In genomic region chr15:6302219-6302618, GRCm38 (mm10) we compare ENCODE assay signal across 29 mouse cellular contexts. TPM values are rescaled to one million over a fixed set of nuclear protein-coding genes. Genes with fewer than 3 reads are reported as not detected.
DNase-seq lines count a peak whose midpoint lies in the region; ATAC-seq and TF ChIP-seq lines count a peak whose summit lies in the region.
"Had no signal": no experiment of that assay in that cellular context is flagged by ENCODE, and none has a peak within 500 bp of the region (broad histone marks: within the 10 kb centered on the region; RNA-seq: fewer than 3 reads in every experiment).

No protein-coding gene starts in this region.

- ATAC-seq in forebrain, embryonic 15.5 days (replicated peaks): peak; percentile 19; the same call in 1 of the 2 replicates
- ATAC-seq in liver, postnatal 0 days: no peak
- ATAC-seq: hindbrain, postnatal 0 days; inflammation-experienced regulatory T-cells, adult 6 months; intestine, embryonic 16.5 days had no signal

- DNase-seq in forebrain, embryonic 10.5 days (ENCODE audit: extremely low spot score, low spot score): no peak
- peak; percentile 86 for DNase-seq in kidney, adult 2 months
- no peak for DNase-seq in kidney, postnatal 25 days
- DNase-seq in liver, adult 2 months (ENCODE audit: extremely low read depth, low read depth, low spot score): peak; percentile 71
- DNase-seq in liver, postnatal 0 days: no peak
- no peak for DNase-seq in Muller cell, postnatal 12 days (ENCODE audit: inconsistent ontology term)
- DNase-seq: adrenal gland, adult 8-10 months; adrenal gland, postnatal 25 days; B cell, adult 2 months; cerebellum, adult 11 months; cerebellum, adult 2 months; cerebellum, adult 9-11 months; cerebellum, postnatal 25 days; gastrocnemius, postnatal 10 days; gastrocnemius, postnatal 36 days; heart, adult 2 months; heart, postnatal 14 days; heart, postnatal 4 days had no signal

- 62% methylated on average over 4 of the region's 4 CpGs for WGBS in forebrain, embryonic 15.5 days
- WGBS in forebrain, embryonic 10.5 days: 90% methylated on average over 4 of the region's 4 CpGs
- 52% methylated on average over 4 of the region's 4 CpGs for WGBS in kidney, adult 2 months
- WGBS in liver, adult 2 months: 69% methylated on average over 4 of the region's 4 CpGs
- 80% methylated on average over 4 of the region's 4 CpGs for WGBS in liver, postnatal 0 days (ENCODE audit: insufficient replicate concordance)

- H3K27ac ChIP-seq in forebrain, embryonic 15.5 days (replicated peaks): no peak overlapping the region
- H3K27ac ChIP-seq in forebrain, embryonic 10.5 days: no peak overlapping the region
- peak overlapping the region; percentile 78 for H3K27ac ChIP-seq in kidney, adult 2 months (ENCODE audit: insufficient read depth, low read depth, low read length)
- no peak overlapping the region for H3K27ac ChIP-seq in liver, adult 2 months (replicated peaks; ENCODE audit: insufficient read depth, low read depth, low read length)
- no peak overlapping the region for H3K27ac ChIP-seq in liver, postnatal 0 days (ENCODE audit: low read depth)
- H3K27ac ChIP-seq: embryonic facial prominence, embryonic 12.5 days; heart, adult 2 months; heart, embryonic 10.5 days; hindbrain, embryonic 14.5 days; hindbrain, postnatal 0 days had no signal

- no peak for TF ChIP-seq CTCF in kidney, adult 2 months (conservative IDR thresholded peaks at IDR 0.05; ENCODE audit: insufficient read depth, insufficient read length, low read depth, low read length)
- no peak for TF ChIP-seq CTCF in liver, adult 2 months (IDR thresholded peaks at IDR 0.05; ENCODE audit: low read depth, low read length)
- TF ChIP-seq CTCF in liver, postnatal 0 days (IDR thresholded peaks at IDR 0.05; ENCODE audit: low read depth): no peak

- H3K79me2 ChIP-seq in liver, adult 2 months (ENCODE audit: control insufficient read depth, insufficient read depth, low read length): no peaks in the 10 kb centered on the region

- no peaks in the 10 kb centered on the region for H3K27me3 ChIP-seq in forebrain, embryonic 15.5 days
- H3K27me3 ChIP-seq in forebrain, embryonic 10.5 days (ENCODE audit: poor library complexity, severe bottlenecking): no peaks in the 10 kb centered on the region
- H3K27me3 ChIP-seq in kidney, adult 2 months (replicated peaks; ENCODE audit: control insufficient read depth, insufficient read depth, low read length): no peaks in the 10 kb centered on the region
- no peaks in the 10 kb centered on the region for H3K27me3 ChIP-seq in liver, adult 2 months (ENCODE audit: control insufficient read depth, insufficient read depth, low read length)
- no peaks in the 10 kb centered on the region for H3K27me3 ChIP-seq in liver, postnatal 0 days (ENCODE audit: insufficient read depth, low read length)
- H3K27me3 ChIP-seq: CH12.LX; embryonic facial prominence, embryonic 12.5 days; embryonic facial prominence, embryonic 15.5 days; heart, embryonic 13.5 days had no signal

- no peak overlapping the region for H3K9ac ChIP-seq in forebrain, embryonic 15.5 days (replicated peaks)
- no peak overlapping the region for H3K9ac ChIP-seq in liver, adult 2 months (ENCODE audit: low read depth, low read length)
- H3K9ac ChIP-seq in liver, postnatal 0 days (replicated peaks): no peak overlapping the region
- H3K9ac ChIP-seq: embryonic facial prominence, embryonic 12.5 days; embryonic facial prominence, embryonic 15.5 days; heart, embryonic 13.5 days; hindbrain, embryonic 14.5 days had no signal

- H3K36me3 ChIP-seq in forebrain, embryonic 15.5 days: no peaks in the 10 kb centered on the region
- H3K36me3 ChIP-seq in forebrain, embryonic 10.5 days (replicated peaks): no peaks in the 10 kb centered on the region
- H3K36me3 ChIP-seq in kidney, adult 2 months (ENCODE audit: control insufficient read depth, insufficient read depth, low read length): no peaks in the 10 kb centered on the region
- no peaks in the 10 kb centered on the region for H3K36me3 ChIP-seq in liver, adult 2 months (ENCODE audit: control insufficient read depth, insufficient read depth, low read length)
- no peaks in the 10 kb centered on the region for H3K36me3 ChIP-seq in liver, postnatal 0 days (replicated peaks; ENCODE audit: insufficient read depth, low read length)
- H3K36me3 ChIP-seq: embryonic facial prominence, embryonic 12.5 days; embryonic facial prominence, embryonic 15.5 days; G1E; heart, embryonic 10.5 days; heart, embryonic 13.5 days had no signal

- H3K4me2 ChIP-seq in forebrain, embryonic 15.5 days (replicated peaks): no peak overlapping the region
- no peak overlapping the region for H3K4me2 ChIP-seq in liver, postnatal 0 days (ENCODE audit: low read depth, low read length)
- H3K4me2 ChIP-seq: embryonic facial prominence, embryonic 12.5 days; embryonic facial prominence, embryonic 15.5 days; heart, embryonic 13.5 days; hindbrain, embryonic 14.5 days had no signal

- TF ChIP-seq EP300 in liver, postnatal 0 days (IDR thresholded peaks at IDR 0.05; ENCODE audit: low read depth): no peak

- H3K4me3 ChIP-seq in forebrain, embryonic 15.5 days: no peak overlapping the region
- H3K4me3 ChIP-seq in forebrain, embryonic 10.5 days: no peak overlapping the region
- H3K4me3 ChIP-seq in kidney, adult 2 months (ENCODE audit: insufficient read depth, low read depth, low read length): peak overlapping the region; percentile 35
- H3K4me3 ChIP-seq in liver, adult 2 months (ENCODE audit: insufficient read depth, low read depth, low read length): no peak overlapping the region
- H3K4me3 ChIP-seq in liver, postnatal 0 days (ENCODE audit: low read depth, low read length): no peak overlapping the region
- H3K4me3 ChIP-seq: embryonic facial prominence, embryonic 12.5 days; embryonic facial prominence, embryonic 15.5 days; heart, adult 2 months; heart, embryonic 10.5 days; heart, embryonic 13.5 days had no signal

- no peaks in the 10 kb centered on the region for H3K9me3 ChIP-seq in forebrain, embryonic 15.5 days
- no peaks in the 10 kb centered on the region for H3K9me3 ChIP-seq in forebrain, embryonic 10.5 days
- H3K9me3 ChIP-seq in liver, postnatal 0 days (ENCODE audit: low read length): no peaks in the 10 kb centered on the region
- H3K9me3 ChIP-seq: embryonic facial prominence, embryonic 12.5 days; embryonic facial prominence, embryonic 15.5 days; G1E; heart, embryonic 10.5 days; heart, embryonic 13.5 days had no signal

- no peaks in the 10 kb centered on the region for H3K4me1 ChIP-seq in forebrain, embryonic 15.5 days
- no peaks in the 10 kb centered on the region for H3K4me1 ChIP-seq in forebrain, embryonic 10.5 days
- H3K4me1 ChIP-seq in kidney, adult 2 months (ENCODE audit: control insufficient read depth, insufficient read depth, low read length): peaks cover 13% of the 10 kb centered on the region
- no peaks in the 10 kb centered on the region for H3K4me1 ChIP-seq in liver, adult 2 months (ENCODE audit: control insufficient read depth, insufficient read depth, low read length)
- no peaks in the 10 kb centered on the region for H3K4me1 ChIP-seq in liver, postnatal 0 days (ENCODE audit: insufficient read depth)
- H3K4me1 ChIP-seq: embryonic facial prominence, embryonic 12.5 days; embryonic facial prominence, embryonic 15.5 days; heart, embryonic 10.5 days; heart, embryonic 13.5 days had no signal

- TF ChIP-seq POLR2A in kidney, adult 2 months (IDR thresholded peaks at IDR 0.05; ENCODE audit: low read depth, low read length): no peak
- TF ChIP-seq POLR2A in liver, adult 2 months (IDR thresholded peaks at IDR 0.05; ENCODE audit: extremely low read depth, insufficient read depth, low read length): no peak

RNA-seq across cellular contexts. Expression of gene Dab2, which starts 2.6 kb away (rescaled TPM):
- polyA plus RNA-seq in forebrain, embryonic 15.5 days (2015; fragmentation: Nextera tagmentation; extraction: Ambion mirVana): 10.4 and 11.8 TPM in 2 replicates
- polyA plus RNA-seq in forebrain, embryonic 10.5 days (2016; fragmentation: Nextera tagmentation; extraction: Ambion mirVana): 33.2 and 33.7 TPM in 2 replicates
- polyA plus RNA-seq in kidney, adult 2 months (2012; rRNA removed): 247 and 281 TPM in 2 replicates
- 7.9 and 8.9 TPM in 2 replicates for total RNA-seq in liver, adult 2 months (2014; rRNA removed)
- polyA plus RNA-seq in liver, adult 2 months (2012; rRNA removed): 4.2 and 8.1 TPM in 2 replicates
- 9.1 and 10.8 TPM in 2 replicates for polyA plus RNA-seq in liver, postnatal 0 days (2015; fragmentation: Nextera tagmentation; extraction: Ambion mirVana)
- polyA plus RNA-seq: G1E had no signal

Comparison
In these comparisons a context has a peak if more than half of its experiments do, and no peak if none do; other contexts are left out.
1. DNase-seq: peak in kidney, adult 2 months (single experiment) and liver, adult 2 months (single experiment); none in forebrain, embryonic 10.5 days (single experiment), kidney, postnatal 25 days (0 of 2), liver, postnatal 0 days (single experiment) and Muller cell, postnatal 12 days (single experiment).